Mouse (Mus musculus) hindbrain, embryonic 16.5 days (tissue): ENCODE results near the gene H2afx. TPM values are rescaled to one million over a fixed set of nuclear protein-coding genes. Genes with fewer than 3 reads are reported as not detected.

ENCODE experiments used
- ATAC-seq: fragments of 200-750 bp; cut with Nextera tagmentation; 2 replicates; pipeline ENCODE4 v1.8.0; 2017; ENCODE audit warnings: moderate TSS enrichment, moderate library complexity
- H3K27ac ChIP-seq: fragments of 300-500 bp; sonication (generic); 2 replicates; pipeline ENCODE4 v1.5.1; 2014; ENCODE audit warnings: low read depth, mild to moderate bottlenecking, control low read depth, low read length, moderate library complexity
- H3K27me3 ChIP-seq: fragments of 300-500 bp; sonication (generic); replicated peaks from 2 replicates; pipeline ENCODE4 v1.6.1; 2014; ENCODE audit warnings: low read length; ENCODE audit not compliant: control insufficient read depth, insufficient read depth
- H3K36me3 ChIP-seq: fragments of 300-500 bp; sonication (generic); 2 replicates; pipeline ENCODE4 v1.6.1; 2014; ENCODE audit warnings: mild to moderate bottlenecking, low read length, moderate library complexity, mixed read lengths; ENCODE audit not compliant: control insufficient read depth, insufficient read depth
- H3K4me1 ChIP-seq: fragments of 300-500 bp; sonication (generic); 2 replicates; pipeline ENCODE4 v1.6.1; 2014; ENCODE audit warnings: low read depth, low read length; ENCODE audit not compliant: control insufficient read depth, insufficient read depth
- H3K4me2 ChIP-seq: fragments of 300-500 bp; sonication (generic); 2 replicates; pipeline ENCODE4 v1.6.1; 2014; ENCODE audit warnings: mild to moderate bottlenecking, low read length, control low read depth, moderate library complexity
- H3K4me3 ChIP-seq: fragments of 300-500 bp; sonication (generic); 2 replicates; pipeline ENCODE4 v1.5.1; 2014; ENCODE audit warnings: mild to moderate bottlenecking, low read length, control low read depth, moderate library complexity
- H3K9ac ChIP-seq: fragments of 300-500 bp; sonication (generic); 2 replicates; pipeline ENCODE4 v1.6.1; 2014; ENCODE audit warnings: low read depth, mild to moderate bottlenecking, control low read depth, low read length, moderate library complexity
- H3K9me3 ChIP-seq: fragments of 300-500 bp; sonication (generic); 2 replicates; pipeline ENCODE4 v1.6.1; 2014; ENCODE audit warnings: mild to moderate bottlenecking, low read length, moderate library complexity; ENCODE audit not compliant: control insufficient read depth
- whole genome bisulfite sequencing: fragments of 180-500 bp; shearing (Covaris S2); extraction: QIAGEN DNeasy Blood & Tissue Kit; methylation state at CpG from one replicate; pipeline ENCODE4 v1.1.7; 2014; 5-methylcytosine and 5-hydroxymethylcytosine counted together
- microRNA-seq: library from miRNA; unstranded; fragments of <30 nt; microRNA quantifications from one replicate; pipeline ENCODE4, GENCODE M21; 2017
- polyA plus RNA-seq: library from polyadenylated mRNA; unstranded; fragments of >200 nt; fragmentation: Nextera tagmentation; extraction: Ambion mirVana; gene quantifications from 2 replicates; pipeline ENCODE4 v1.2.1, GENCODE M21; 2015

H2afx gene
- polyA plus RNA-seq, 1 experiment from 2014 or later, result 106 TPM

- Histone ChIP-seq H3K9ac (peak overlapping the region; percentile 93), H3K4me3 (peak overlapping the region; percentile 88), H3K4me1 (peaks cover 13% of the 10 kb centered on the region), H3K4me2 (peak overlapping the region; percentile 71), H3K27ac (peak overlapping the region; percentile 86), H3K27me3 (no peaks in the 10 kb centered on the region), H3K36me3 (peaks cover 31% of the 10 kb centered on the region), H3K9me3 (no peaks in the 10 kb centered on the region)
- 8% methylated on average over 15 of the region's 15 CpGs for WGBS
- ATAC-seq, result peak; percentile 21; the same call in 1 of the 2 replicates
Measured at GRCm38 (mm10) chr9:44379862-44380261, 45.4 kb downstream of the H2afx start.

- 94% methylated on average over 13 of the region's 13 CpGs for WGBS
- H3K4me2 ChIP-seq, result no peak overlapping the region
- H3K27ac ChIP-seq, result no peak overlapping the region
- H3K9me3 ChIP-seq, result no peaks in the 10 kb centered on the region
- H3K27me3 ChIP-seq, result no peaks in the 10 kb centered on the region
- no peak for ATAC-seq
- no peak overlapping the region for H3K9ac ChIP-seq
- peaks cover 9% of the 10 kb centered on the region for H3K4me1 ChIP-seq
- H3K4me3 ChIP-seq, result no peak overlapping the region
- H3K36me3 ChIP-seq, result peaks cover 69% of the 10 kb centered on the region
Measured at GRCm38 (mm10) chr9:44384596-44384995, 50.1 kb downstream of the H2afx start.

Small RNA genes within 50 kb of the gene (microRNA-seq; reads per million reads assigned to microRNA genes)
- gene Gm44335, result not detected

Other genes with a start within 250 kb of the H2afx start
- 0.20 and 0.31 TPM in 2 replicates for gene Mfrp, start 233.0 kb upstream of the H2afx start, polyA plus RNA-seq
- gene C1qtnf5, start 227.4 kb upstream of the H2afx start, polyA plus RNA-seq, result 8.5 and 9.5 TPM in 2 replicates
- 0.14 and 0.24 TPM in 2 replicates for gene Gm49380, start 221.2 kb upstream of the H2afx start, polyA plus RNA-seq
- 33.0 and 37.8 TPM in 2 replicates for gene Rnf26, start 221.2 kb upstream of the H2afx start, polyA plus RNA-seq
- gene Mcam, start 200.2 kb upstream of the H2afx start, polyA plus RNA-seq, result 12.3 and 15.3 TPM in 2 replicates
- gene Cbl, start 100.6 kb upstream of the H2afx start, polyA plus RNA-seq, result 17.4 and 20.3 TPM in 2 replicates
- not detected in 2 replicates for gene Ccdc153, start 94.0 kb upstream of the H2afx start, polyA plus RNA-seq
- gene Pdzd3, start 83.2 kb upstream of the H2afx start, polyA plus RNA-seq, result 0.38 and 0.40 TPM in 2 replicates
- 4.7 and 5.4 TPM in 2 replicates for gene Nlrx1, start 66.1 kb upstream of the H2afx start, polyA plus RNA-seq
- gene Abcg4, start 46.1 kb upstream of the H2afx start, polyA plus RNA-seq, result 33.7 and 36.2 TPM in 2 replicates
- 22.3 and 26.6 TPM in 2 replicates for gene Hinfp, start 29.0 kb upstream of the H2afx start, polyA plus RNA-seq
- gene C2cd2l, start 14.4 kb upstream of the H2afx start, polyA plus RNA-seq, result 23.1 and 27.1 TPM in 2 replicates
- gene Dpagt1, start 8.7 kb upstream of the H2afx start, polyA plus RNA-seq, result 32.5 and 42.6 TPM in 2 replicates
- 64.0 and 67.4 TPM in 2 replicates for gene Hmbs, start 9.5 kb downstream of the H2afx start, polyA plus RNA-seq
- gene Vps11, start 27.0 kb downstream of the H2afx start, polyA plus RNA-seq, result 43.5 and 46.4 TPM in 2 replicates
- 25.3 and 29.0 TPM in 2 replicates for gene Hyou1, start 44.8 kb downstream of the H2afx start, polyA plus RNA-seq
- gene Slc37a4, start 62.2 kb downstream of the H2afx start, polyA plus RNA-seq, result 56.8 and 60.2 TPM in 2 replicates
- 742 and 834 TPM in 2 replicates for gene Rps25, start 72.4 kb downstream of the H2afx start, polyA plus RNA-seq
- 293 and 308 TPM in 2 replicates for gene Trappc4, start 72.9 kb downstream of the H2afx start, polyA plus RNA-seq
- gene Ccdc84, start 83.9 kb downstream of the H2afx start, polyA plus RNA-seq, result 32.3 and 32.4 TPM in 2 replicates
- not detected in 2 replicates for gene Foxr1, start 106.4 kb downstream of the H2afx start, polyA plus RNA-seq
- gene Upk2, start 120.3 kb downstream of the H2afx start, polyA plus RNA-seq, result not detected in 2 replicates
- 9.7 and 11.1 TPM in 2 replicates for gene Bcl9l, start 148.1 kb downstream of the H2afx start, polyA plus RNA-seq
- not detected in 2 replicates for gene Cxcr5, start 227.2 kb downstream of the H2afx start, polyA plus RNA-seq